Mouse (Mus musculus) left cerebral cortex, adult 11 months (tissue): Measurements from ENCODE around the gene Homer3.

ENCODE experiments used
- DNase-seq: peaks from one replicate; pipeline ENCODE4 v3.0.0; 2022; ENCODE audit warnings: low spot score

Gene Homer3

GRCm38 (mm10) chr8:70284421-70284820 lies 1.8 kb downstream of the Homer3 start:
- DNase-seq, result no peak

- no peak for DNase-seq
Measured at GRCm38 (mm10) chr8:70285304-70285703, 2.7 kb downstream of the Homer3 start.

GRCm38 (mm10) chr8:70286737-70287136 lies 4.1 kb downstream of the Homer3 start:
- no peak for DNase-seq

GRCm38 (mm10) chr8:70293988-70294405 lies 11.4 kb downstream of the Homer3 start:
- DNase-seq, result no peak

GRCm38 (mm10) chr8:70300881-70301280 lies 18.3 kb downstream of the Homer3 start:
- DNase-seq, result no peak

GRCm38 (mm10) chr8:70302358-70302890 lies 19.8 kb downstream of the Homer3 start, which contains the start of the genes Ddx49 and Cope:
Ddx49 (minus strand) TSS chr8:70302489.
Cope (plus strand) TSS chr8:70302518.
- peak; percentile 92 for DNase-seq

- DNase-seq, result no peak
Measured at GRCm38 (mm10) chr8:70302901-70303300, 20.3 kb downstream of the Homer3 start.

- no peak for DNase-seq
Measured at GRCm38 (mm10) chr8:70309311-70309710, 26.7 kb downstream of the Homer3 start.

GRCm38 (mm10) chr8:70313399-70313798 lies 30.8 kb downstream of the Homer3 start:
- no peak for DNase-seq

GRCm38 (mm10) chr8:70315624-70316510 lies 33.2 kb downstream of the Homer3 start, which contains the start of gene Cers1:
Cers1 (plus strand) TSS chr8:70315775.
- peak; percentile 67 for DNase-seq

- DNase-seq, result peak; percentile 81
Measured at GRCm38 (mm10) chr8:70316511-70317504, 34.2 kb downstream of the Homer3 start.

GRCm38 (mm10) chr8:70317872-70318271 lies 35.2 kb downstream of the Homer3 start:
- no peak for DNase-seq

GRCm38 (mm10) chr8:70323716-70324115 lies 41.1 kb downstream of the Homer3 start:
- no peak for DNase-seq

GRCm38 (mm10) chr8:70327512-70327911 lies 44.9 kb downstream of the Homer3 start:
- DNase-seq, result no peak

- no peak for DNase-seq
Measured at GRCm38 (mm10) chr8:70329124-70329834, 46.7 kb downstream of the Homer3 start, which contains the start of gene Gdf1. Gdf1 (plus strand) TSS chr8:70329817.

GRCm38 (mm10) chr8:70329835-70330740 lies 47.5 kb downstream of the Homer3 start:
- DNase-seq, result no peak

GRCm38 (mm10) chr8:70330741-70331364 lies 48.2 kb downstream of the Homer3 start:
- peak; percentile 61 for DNase-seq

GRCm38 (mm10) chr8:70331526-70331925 lies 48.9 kb downstream of the Homer3 start:
- no peak for DNase-seq

- peak; percentile 53 for DNase-seq
Measured at GRCm38 (mm10) chr8:70332070-70332877, 49.6 kb downstream of the Homer3 start.
